Mouse (Mus musculus): ENCODE data around the gene Mlip. TPM values are rescaled to one million over a fixed set of nuclear protein-coding genes. Genes with fewer than 3 reads are reported as not detected.

Gene Mlip
- polyA plus RNA-seq, 1 experiment, result not detected

GRCm38 (mm10) chr9:77254514-77254913 lies 98.3 kb downstream of the Mlip start:
- 55% methylated on average over 3 of the region's 3 CpGs for WGBS
- no peaks in the 10 kb centered on the region for H3K4me1 ChIP-seq (ENCODE audit: control insufficient read depth, insufficient read depth, low read length)
- no peak overlapping the region for H3K4me3 ChIP-seq (replicated peaks; ENCODE audit: control insufficient read depth, low read depth, low read length)
- H3K27ac ChIP-seq (ENCODE audit: control insufficient read depth, insufficient read depth, low read depth, low read length, poor library complexity), result no peak overlapping the region
- TF ChIP-seq CTCF (IDR thresholded peaks at IDR 0.05; ENCODE audit: control insufficient read depth, insufficient read depth, low read length), result no peak
- TF ChIP-seq POLR2A (IDR thresholded peaks at IDR 0.05; ENCODE audit: borderline replicate concordance, control insufficient read depth, low read depth, low read length), result no peak

DNA sequence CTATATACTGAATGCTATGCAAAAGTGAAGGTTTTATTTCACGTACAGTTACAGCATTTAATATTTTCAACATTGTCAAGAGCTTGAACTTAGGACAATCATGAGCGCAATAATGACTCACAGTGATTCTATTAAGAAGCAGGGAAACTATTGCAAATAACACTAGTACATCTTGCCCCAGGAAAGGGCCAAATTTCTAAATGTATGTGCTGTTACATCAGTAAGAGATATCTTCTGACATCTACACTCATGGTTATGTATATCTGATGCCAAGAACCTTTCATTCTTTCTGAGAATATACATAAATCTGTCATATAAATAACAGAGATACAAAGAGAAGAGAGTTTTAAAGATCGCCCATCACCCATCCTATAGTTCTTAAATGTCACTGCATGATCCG lies 100.0 kb downstream of the Mlip start:
- Histone ChIP-seq H3K4me1 (ENCODE audit: control insufficient read depth, insufficient read depth, low read length) (no peaks in the 10 kb centered on the region), H3K27ac (ENCODE audit: control insufficient read depth, insufficient read depth, low read depth, low read length, poor library complexity) (no peak overlapping the region), H3K4me3 (replicated peaks; ENCODE audit: control insufficient read depth, low read depth, low read length) (no peak overlapping the region)
- TF ChIP-seq POLR2A (IDR thresholded peaks at IDR 0.05; ENCODE audit: borderline replicate concordance, control insufficient read depth, low read depth, low read length) (no peak), CTCF (IDR thresholded peaks at IDR 0.05; ENCODE audit: control insufficient read depth, insufficient read depth, low read length) (no peak)
- WGBS, result 78% methylated on average over 4 of the region's 4 CpGs

GRCm38 (mm10) chr9:77252134-77252533 lies 100.6 kb downstream of the Mlip start:
- H3K4me1 ChIP-seq (ENCODE audit: control insufficient read depth, insufficient read depth, low read length), result no peaks in the 10 kb centered on the region
- WGBS, result 80% methylated on average over 7 of the region's 7 CpGs
- no peak overlapping the region for H3K4me3 ChIP-seq (replicated peaks; ENCODE audit: control insufficient read depth, low read depth, low read length)
- H3K27ac ChIP-seq (ENCODE audit: control insufficient read depth, insufficient read depth, low read depth, low read length, poor library complexity), result no peak overlapping the region
- no peak for TF ChIP-seq CTCF (IDR thresholded peaks at IDR 0.05; ENCODE audit: control insufficient read depth, insufficient read depth, low read length)
- TF ChIP-seq POLR2A (IDR thresholded peaks at IDR 0.05; ENCODE audit: borderline replicate concordance, control insufficient read depth, low read depth, low read length), result no peak

DNA sequence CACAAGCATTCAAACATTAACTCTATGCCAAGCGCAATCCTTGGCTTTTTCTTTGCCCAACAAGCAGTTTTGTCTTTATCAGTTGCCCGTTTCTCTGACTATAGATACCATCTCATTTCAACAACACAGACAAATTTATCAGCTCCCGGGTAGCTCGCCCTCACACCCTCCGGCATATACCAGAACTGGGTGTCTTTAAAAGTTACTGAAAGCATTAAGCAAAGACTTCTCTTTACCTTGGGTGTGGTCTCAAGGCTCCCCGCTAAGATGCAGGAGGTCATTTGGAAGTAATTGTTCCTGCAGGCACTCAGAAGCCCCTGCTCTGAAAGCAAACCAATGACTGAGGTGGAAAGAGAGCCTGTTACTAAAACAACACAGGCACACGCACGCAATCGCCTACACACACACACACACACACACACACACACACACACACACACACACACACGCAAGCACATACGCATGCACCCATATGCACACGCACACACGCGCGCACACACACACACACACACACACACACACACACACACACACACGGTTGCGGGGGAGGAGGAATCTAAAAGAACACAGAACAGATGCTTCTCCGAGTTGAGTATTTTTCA lies 101.2 kb downstream of the Mlip start:
- WGBS, result 77% methylated on average over 18 of the region's 18 CpGs
- Histone ChIP-seq H3K4me3 (replicated peaks; ENCODE audit: control insufficient read depth, low read depth, low read length) (no peak overlapping the region), H3K27ac (ENCODE audit: control insufficient read depth, insufficient read depth, low read depth, low read length, poor library complexity) (no peak overlapping the region), H3K4me1 (ENCODE audit: control insufficient read depth, insufficient read depth, low read length) (no peaks in the 10 kb centered on the region)
- no peak for TF ChIP-seq CTCF (IDR thresholded peaks at IDR 0.05; ENCODE audit: control insufficient read depth, insufficient read depth, low read length)
- TF ChIP-seq POLR2A (IDR thresholded peaks at IDR 0.05; ENCODE audit: borderline replicate concordance, control insufficient read depth, low read depth, low read length), result no peak

DNA sequence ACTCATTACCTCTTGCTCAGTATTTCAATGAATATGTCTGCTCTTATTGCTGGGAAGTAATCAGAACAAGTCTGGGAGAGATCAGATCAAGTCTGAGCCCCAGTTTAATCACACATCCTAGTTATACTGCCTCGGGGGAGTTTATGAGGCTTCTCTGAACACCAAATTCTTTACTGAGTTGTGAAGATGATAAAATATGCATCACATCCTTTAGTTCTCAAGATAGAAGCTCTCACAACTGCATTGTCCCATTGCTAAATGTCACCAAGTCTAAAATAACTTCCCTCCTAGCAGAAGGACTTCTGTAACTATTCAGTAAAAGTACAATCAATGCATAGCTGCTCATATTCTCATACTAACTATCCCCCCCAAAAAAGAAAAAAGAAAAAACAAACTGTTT lies 154.5 kb downstream of the Mlip start:
- H3K4me3 ChIP-seq (replicated peaks; ENCODE audit: control insufficient read depth, low read depth, low read length), result no peak overlapping the region
- TF ChIP-seq CTCF (IDR thresholded peaks at IDR 0.05; ENCODE audit: control insufficient read depth, insufficient read depth, low read length) (no peak), POLR2A (IDR thresholded peaks at IDR 0.05; ENCODE audit: borderline replicate concordance, control insufficient read depth, low read depth, low read length) (no peak)
- no peak overlapping the region for H3K27ac ChIP-seq (ENCODE audit: control insufficient read depth, insufficient read depth, low read depth, low read length, poor library complexity)
- 79% methylated on average over 1 of the region's 1 CpGs for WGBS
- no peaks in the 10 kb centered on the region for H3K4me1 ChIP-seq (ENCODE audit: control insufficient read depth, insufficient read depth, low read length)

DNA sequence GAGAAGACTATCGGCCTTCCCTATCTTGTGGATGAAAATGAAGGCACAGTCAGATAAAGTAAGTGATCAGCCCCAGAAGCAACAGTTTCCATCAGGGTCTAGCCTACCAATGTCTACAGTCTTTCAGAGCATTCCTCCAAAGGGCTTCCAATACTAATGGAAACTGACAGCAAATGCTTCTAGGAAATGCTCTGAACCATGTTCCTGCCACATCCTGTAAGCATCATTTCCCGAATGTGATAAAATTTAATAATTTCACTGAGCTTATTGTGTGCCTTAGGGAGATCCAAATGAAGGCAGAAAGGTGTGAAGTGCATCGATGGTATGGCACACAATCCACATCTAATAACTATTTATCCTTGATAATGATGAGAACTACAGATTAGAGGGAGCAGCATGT lies 173.3 kb downstream of the Mlip start:
- Histone ChIP-seq H3K4me3 (replicated peaks; ENCODE audit: control insufficient read depth, low read depth, low read length) (no peak overlapping the region), H3K4me1 (ENCODE audit: control insufficient read depth, insufficient read depth, low read length) (no peaks in the 10 kb centered on the region), H3K27ac (ENCODE audit: control insufficient read depth, insufficient read depth, low read depth, low read length, poor library complexity) (no peak overlapping the region)
- TF ChIP-seq CTCF (IDR thresholded peaks at IDR 0.05; ENCODE audit: control insufficient read depth, insufficient read depth, low read length), result no peak
- no peak for TF ChIP-seq POLR2A (IDR thresholded peaks at IDR 0.05; ENCODE audit: borderline replicate concordance, control insufficient read depth, low read depth, low read length)
- 70% methylated on average over 3 of the region's 3 CpGs for WGBS

- 68% methylated on average over 3 of the region's 3 CpGs for WGBS
- TF ChIP-seq CTCF (IDR thresholded peaks at IDR 0.05; ENCODE audit: control insufficient read depth, insufficient read depth, low read length) (no peak), POLR2A (IDR thresholded peaks at IDR 0.05; ENCODE audit: borderline replicate concordance, control insufficient read depth, low read depth, low read length) (no peak)
- no peak overlapping the region for H3K27ac ChIP-seq (ENCODE audit: control insufficient read depth, insufficient read depth, low read depth, low read length, poor library complexity)
- no peaks in the 10 kb centered on the region for H3K4me1 ChIP-seq (ENCODE audit: control insufficient read depth, insufficient read depth, low read length)
- H3K4me3 ChIP-seq (replicated peaks; ENCODE audit: control insufficient read depth, low read depth, low read length), result no peak overlapping the region
Measured at GRCm38 (mm10) chr9:77175870-77176269, 176.9 kb downstream of the Mlip start.

DNA sequence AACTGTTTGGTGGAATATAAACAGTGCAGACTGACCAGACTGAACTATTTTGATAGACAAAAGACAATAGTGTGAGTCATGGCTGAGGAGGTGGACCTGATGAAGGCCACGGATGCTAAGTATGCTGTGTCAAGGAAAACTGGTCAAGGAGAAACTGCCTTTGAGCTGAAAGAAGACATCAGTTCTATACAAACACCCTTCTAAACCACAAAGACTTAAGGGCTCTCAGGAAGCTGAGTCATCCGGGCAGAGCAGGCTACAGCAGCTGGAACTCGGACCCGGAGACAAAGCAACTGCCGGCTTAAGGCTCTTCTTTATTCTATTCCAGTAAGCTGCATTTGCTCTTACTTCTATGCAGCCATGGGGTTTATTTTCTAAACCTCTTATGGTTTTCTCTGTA lies 180.7 kb downstream of the Mlip start:
- no peaks in the 10 kb centered on the region for H3K4me1 ChIP-seq (ENCODE audit: control insufficient read depth, insufficient read depth, low read length)
- TF ChIP-seq POLR2A (IDR thresholded peaks at IDR 0.05; ENCODE audit: borderline replicate concordance, control insufficient read depth, low read depth, low read length), result no peak
- TF ChIP-seq CTCF (IDR thresholded peaks at IDR 0.05; ENCODE audit: control insufficient read depth, insufficient read depth, low read length), result no peak
- no peak overlapping the region for H3K4me3 ChIP-seq (replicated peaks; ENCODE audit: control insufficient read depth, low read depth, low read length)
- 23% methylated on average over 5 of the region's 5 CpGs for WGBS
- no peak overlapping the region for H3K27ac ChIP-seq (ENCODE audit: control insufficient read depth, insufficient read depth, low read depth, low read length, poor library complexity)

- no peak overlapping the region for H3K27ac ChIP-seq (ENCODE audit: control insufficient read depth, insufficient read depth, low read depth, low read length, poor library complexity)
Measured at GRCm38 (mm10) chr9:77165877-77166276, 186.9 kb downstream of the Mlip start.

More at GRCm38 (mm10) chr9:77165877-77166276, 186.9 kb downstream of the Mlip start:
- Histone ChIP-seq H3K4me1 (ENCODE audit: control insufficient read depth, insufficient read depth, low read length) (no peaks in the 10 kb centered on the region), H3K4me3 (replicated peaks; ENCODE audit: control insufficient read depth, low read depth, low read length) (no peak overlapping the region)
- WGBS, result 82% methylated on average over 6 of the region's 6 CpGs
- no peak for TF ChIP-seq POLR2A (IDR thresholded peaks at IDR 0.05; ENCODE audit: borderline replicate concordance, control insufficient read depth, low read depth, low read length)
- TF ChIP-seq CTCF (IDR thresholded peaks at IDR 0.05; ENCODE audit: control insufficient read depth, insufficient read depth, low read length), result no peak
